Mouse (Mus musculus) heart, embryonic 11.5 days (tissue): ENCODE data around the gene Rnf208. TPM values are rescaled to one million over a fixed set of nuclear protein-coding genes. Genes with fewer than 3 reads are reported as not detected.
A peak's percentile ranks its signal among the peaks of the same experiment; 100 is the strongest.

ENCODE experiments used
- ATAC-seq: fragments of 200-750 bp; cut with Nextera tagmentation; replicated peaks from 2 replicates; pipeline ENCODE4 v1.8.0; 2017; ENCODE audit warnings: moderate library complexity; ENCODE audit not compliant: insufficient number of reproducible peaks, low FRiP score, low TSS enrichment
- H3K27ac ChIP-seq: fragments of 300-500 bp; sonication (generic); 2 replicates; pipeline ENCODE4 v1.5.1; 2014; ENCODE audit warnings: mild to moderate bottlenecking, low read depth, low read length
- H3K27me3 ChIP-seq: fragments of 300-500 bp; sonication (generic); 2 replicates; pipeline ENCODE4 v1.6.1; 2014; ENCODE audit warnings: mild to moderate bottlenecking, low read length, mixed read lengths; ENCODE audit not compliant: control insufficient read depth, insufficient read depth
- H3K36me3 ChIP-seq: fragments of 300-500 bp; sonication (generic); 2 replicates; pipeline ENCODE4 v1.6.1; 2014; ENCODE audit warnings: mild to moderate bottlenecking, low read length, moderate library complexity, mixed read lengths; ENCODE audit not compliant: control insufficient read depth, insufficient read depth
- H3K4me1 ChIP-seq: fragments of 300-500 bp; sonication (generic); 2 replicates; pipeline ENCODE4 v1.6.1; 2014; ENCODE audit warnings: low read length; ENCODE audit not compliant: control insufficient read depth, insufficient read depth
- H3K4me2 ChIP-seq: fragments of 300-500 bp; sonication (generic); 2 replicates; pipeline ENCODE4 v1.6.1; 2014; ENCODE audit warnings: mild to moderate bottlenecking, moderate library complexity
- H3K4me3 ChIP-seq: fragments of 300-500 bp; sonication (generic); 2 replicates; pipeline ENCODE4 v1.5.1; 2014; ENCODE audit warnings: low read depth, low read length
- H3K9ac ChIP-seq: fragments of 300-500 bp; sonication (generic); 2 replicates; pipeline ENCODE4 v1.6.1; 2014; ENCODE audit warnings: mild to moderate bottlenecking, low read depth, low read length, moderate library complexity
- H3K9me3 ChIP-seq: fragments of 300-500 bp; sonication (generic); replicated peaks from 2 replicates; pipeline ENCODE4 v1.6.1; 2016; ENCODE audit warnings: low read length; ENCODE audit not compliant: control insufficient read depth
- WGBS: fragments of 180-500 bp; shearing (Covaris S2); extraction: QIAGEN DNeasy Blood & Tissue Kit; methylation state at CpG from one replicate; pipeline ENCODE4 v1.1.7; 2014; ENCODE audit not compliant: insufficient replicate concordance; 5-methylcytosine and 5-hydroxymethylcytosine counted together
- polyA plus RNA-seq: library from polyadenylated mRNA; unstranded; fragments of >200 nt; fragmentation: Nextera tagmentation; extraction: Ambion mirVana; gene quantifications from 2 replicates; pipeline ENCODE4 v1.2.1, GENCODE M21; 2014

Gene Rnf208
- polyA plus RNA-seq, 1 experiment from 2014 or later = 7.1 TPM

DNA sequence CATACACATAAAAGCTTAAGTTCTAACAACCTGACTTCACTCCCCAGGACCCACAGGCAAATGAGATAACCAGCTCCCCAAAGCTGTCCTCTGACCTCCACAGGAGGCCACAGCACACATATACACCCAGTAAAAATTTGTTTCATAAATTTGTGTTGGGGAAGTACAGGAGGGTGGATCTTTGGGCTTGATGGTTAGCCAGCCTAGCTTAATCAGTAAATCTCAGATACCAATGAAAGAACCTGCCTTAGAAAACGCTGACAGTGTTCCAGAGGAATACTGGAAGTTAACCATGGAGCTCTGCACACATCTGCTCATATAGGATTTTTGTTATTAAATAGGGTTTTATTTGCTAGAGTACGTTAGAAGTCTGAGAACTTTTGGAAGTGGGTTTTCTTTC lies 24.4 kb upstream of the Rnf208 start:
- Histone ChIP-seq H3K4me2 (no peak overlapping the region), H3K9ac (no peak overlapping the region), H3K27me3 (peaks cover 7% of the 10 kb centered on the region; the same call in 1 of the 2 replicates), H3K9me3 (no peaks in the 10 kb centered on the region), H3K27ac (no peak overlapping the region), H3K4me1 (no peaks in the 10 kb centered on the region), H3K4me3 (no peak overlapping the region), H3K36me3 (no peaks in the 10 kb centered on the region)
- WGBS = 49% methylated on average over 2 of the region's 2 CpGs
- ATAC-seq = no peak

DNA sequence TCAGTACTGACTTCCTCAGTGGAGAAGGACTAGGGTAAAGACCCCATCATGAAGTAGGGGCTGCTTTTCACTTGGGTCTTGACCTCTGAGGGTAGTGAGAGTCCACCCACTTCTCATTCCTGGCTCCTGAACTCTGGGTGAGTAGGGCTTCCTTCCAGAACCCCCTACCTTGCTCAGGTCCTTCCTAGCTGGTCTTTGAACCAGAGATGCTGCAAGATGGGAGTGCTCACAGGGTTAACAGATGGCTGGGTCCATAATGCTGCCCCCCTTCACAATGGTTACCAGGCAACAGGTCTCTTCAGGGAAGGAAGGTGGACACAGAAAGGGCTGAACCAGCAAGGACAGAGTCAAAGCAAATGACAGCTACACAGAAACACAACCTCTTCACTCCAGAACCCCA lies 23.6 kb upstream of the Rnf208 start, which contains the start of gene Fam166a:
Gene Fam166a (plus strand): TSS at position 301 of the 400 bp plus-strand sequence.
- Histone ChIP-seq H3K27ac (no peak within 1 kb of the TSS), H3K9me3 (no peaks in the 10 kb centered on the region), H3K4me3 (no peak within 1 kb of the TSS), H3K9ac (no peak within 1 kb of the TSS), H3K36me3 (no peaks in the 10 kb centered on the region), H3K4me1 (peaks cover 3% of the 10 kb centered on the region), H3K4me2 (no peak within 1 kb of the TSS), H3K27me3 (peaks cover 2% of the 10 kb centered on the region; the same call in 1 of the 2 replicates)
- ATAC-seq = no peak

DNA sequence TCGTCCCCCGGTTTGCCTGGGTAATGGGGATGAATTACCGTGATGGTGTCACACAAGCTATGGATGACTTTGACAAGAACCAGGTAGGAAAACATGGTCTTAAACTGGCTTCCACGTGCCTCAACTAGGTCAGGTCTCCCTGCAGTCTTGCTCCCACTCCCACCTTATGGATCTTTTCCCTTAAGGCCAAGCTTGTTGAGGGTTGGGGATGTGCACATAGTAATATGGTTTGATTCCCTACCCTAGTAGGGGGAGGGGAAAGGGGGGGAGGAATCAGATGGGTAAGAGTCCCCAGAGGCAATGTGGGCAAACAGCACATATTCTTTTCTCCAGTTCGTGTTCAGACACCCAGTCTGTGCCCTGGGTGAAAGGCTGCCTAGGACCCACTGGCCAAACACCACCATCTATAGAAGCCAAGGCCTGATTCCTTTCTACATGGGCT lies 20.7 kb upstream of the Rnf208 start:
- H3K4me2 ChIP-seq = no peak overlapping the region

DNA sequence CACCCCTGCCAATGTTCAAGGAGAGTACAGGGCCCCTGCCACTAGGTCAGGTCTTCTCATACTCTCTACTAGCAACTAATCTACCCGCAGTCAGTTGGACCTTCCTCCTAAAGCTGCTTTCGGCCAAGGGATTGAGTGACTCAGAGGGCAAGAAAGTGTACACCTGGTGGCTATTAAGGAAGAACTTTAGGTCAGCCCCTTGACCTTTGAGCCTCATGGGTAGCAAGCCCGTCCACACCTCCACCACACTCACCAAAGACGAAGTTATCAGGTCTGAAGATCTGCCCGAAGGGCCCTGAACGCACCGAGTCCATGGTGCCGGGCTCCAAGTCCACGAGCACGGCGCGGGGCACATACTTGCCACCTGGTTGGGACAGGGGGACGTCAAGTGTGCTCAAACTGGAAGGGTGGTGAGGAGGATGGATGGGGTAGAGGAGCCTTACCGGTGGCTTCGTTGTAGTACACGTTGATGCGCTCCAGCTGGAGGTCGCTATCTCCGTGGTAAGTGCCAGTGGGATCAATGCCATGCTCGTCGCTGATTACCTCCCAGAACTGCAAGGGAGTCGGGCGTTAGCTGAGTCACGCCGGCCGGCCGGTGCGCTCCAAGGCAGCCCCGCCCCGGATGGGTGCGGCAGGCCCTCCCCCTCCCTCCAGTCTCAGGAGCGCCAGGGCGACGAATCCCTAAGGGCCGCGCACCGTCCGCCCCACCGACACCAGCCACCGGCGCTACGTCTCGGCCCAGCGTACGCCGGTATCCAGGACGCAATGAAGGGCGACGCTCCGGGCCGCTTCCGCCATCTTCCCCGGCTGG lies 18.2 kb upstream of the Rnf208 start:
- H3K4me3 ChIP-seq = peak overlapping the region; percentile 71
- peak overlapping the region; percentile 81 for H3K9ac ChIP-seq
- 2% methylated on average over 51 of the region's 53 CpGs for WGBS
- H3K4me1 ChIP-seq = peaks cover 14% of the 10 kb centered on the region
- H3K9me3 ChIP-seq = no peaks in the 10 kb centered on the region
- H3K27me3 ChIP-seq = no peaks in the 10 kb centered on the region
- peak overlapping the region; percentile 97 for H3K4me2 ChIP-seq
- H3K36me3 ChIP-seq = no peaks in the 10 kb centered on the region
- peak; percentile 71 for ATAC-seq
- H3K27ac ChIP-seq = peak overlapping the region; percentile 91

More for the DNA sequence above, 20.7 kb upstream of the Rnf208 start:
- Histone ChIP-seq H3K27me3 (no peaks in the 10 kb centered on the region), H3K36me3 (no peaks in the 10 kb centered on the region), H3K4me3 (no peak overlapping the region), H3K9ac (no peak overlapping the region), H3K4me1 (peaks cover 12% of the 10 kb centered on the region), H3K9me3 (no peaks in the 10 kb centered on the region), H3K27ac (no peak overlapping the region)
- no peak for ATAC-seq
- WGBS = 68% methylated on average over 5 of the region's 5 CpGs

DNA sequence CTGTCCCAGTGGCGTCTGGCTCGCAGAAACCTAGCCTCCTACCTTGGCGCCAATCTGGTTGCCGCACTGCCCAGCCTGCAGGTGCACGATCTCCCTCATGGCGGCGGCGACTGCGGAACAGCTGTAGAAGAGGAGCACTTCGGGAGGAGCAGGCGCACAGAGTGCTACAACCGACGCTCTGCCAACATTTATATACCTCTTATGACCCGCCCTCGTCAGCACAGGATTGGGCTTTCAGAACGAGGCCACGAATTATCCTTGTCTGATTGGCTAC lies 17.6 kb upstream of the Rnf208 start, which contains the start of gene Tubb4b:
Gene Tubb4b (minus strand): TSS at position 211 of the 274 bp plus-strand sequence.
- Histone ChIP-seq H3K9me3 (no peaks in the 10 kb centered on the region), H3K4me1 (peaks cover 16% of the 10 kb centered on the region), H3K4me3 (peak within 1 kb of the TSS; percentile 71), H3K27ac (peak within 1 kb of the TSS; percentile 93), H3K27me3 (peaks cover 4% of the 10 kb centered on the region; the same call in 1 of the 2 replicates), H3K9ac (peak within 1 kb of the TSS; percentile 81), H3K36me3 (no peaks in the 10 kb centered on the region), H3K4me2 (peak within 1 kb of the TSS; percentile 97)
- ATAC-seq = no peak
- under 1% methylated on average over 17 of the region's 17 CpGs for WGBS

DNA sequence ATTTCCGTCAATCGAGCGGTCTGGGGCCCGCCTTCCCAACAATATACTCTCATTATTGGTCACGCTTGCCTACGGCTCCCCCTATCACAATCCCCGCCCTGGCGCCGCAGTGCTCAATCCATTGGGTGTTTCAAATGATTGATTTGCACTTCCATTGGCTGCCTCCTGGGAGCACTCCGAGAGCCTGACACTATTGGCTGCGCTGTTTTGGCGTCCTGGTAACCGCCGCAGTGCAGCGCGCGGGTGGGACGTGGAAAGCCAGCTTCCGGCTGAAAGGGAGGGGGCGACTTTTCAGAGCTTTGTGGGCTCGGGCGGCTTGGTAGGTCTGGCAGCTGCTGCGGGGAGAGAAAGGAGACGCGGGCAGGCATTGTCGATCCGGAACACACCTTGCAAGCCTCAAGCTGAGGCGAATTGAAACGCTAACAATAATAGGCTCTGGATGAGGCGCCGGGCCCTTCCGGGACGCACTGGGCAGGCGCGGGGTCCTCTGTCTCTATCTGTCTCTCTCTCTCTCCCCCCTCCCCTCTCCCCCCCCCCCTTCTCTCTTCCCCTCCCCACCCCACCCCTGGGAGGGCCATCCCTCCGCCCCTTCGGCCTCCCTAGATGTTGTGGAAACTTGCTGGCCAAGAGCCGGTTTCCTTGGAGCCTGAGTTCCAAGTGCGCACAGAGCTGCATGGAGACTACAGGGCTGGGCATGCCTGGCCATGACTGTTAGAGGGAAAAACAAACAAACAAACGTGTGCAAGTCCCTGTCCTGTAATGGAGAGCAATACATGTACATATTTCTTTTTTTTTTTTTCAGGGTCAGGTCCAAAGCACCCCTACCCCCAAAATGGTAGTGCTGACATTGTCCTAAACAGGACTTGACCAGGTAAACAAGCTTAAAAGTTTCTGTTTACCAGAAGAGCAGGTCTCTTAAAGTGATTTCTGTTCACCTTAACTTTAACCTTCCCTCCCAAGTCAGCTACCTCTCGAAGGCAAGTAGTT lies 17.0 kb upstream of the Rnf208 start:
- peak; percentile 95 for ATAC-seq
- H3K27ac ChIP-seq = peak overlapping the region; percentile 93
- peaks cover 10% of the 10 kb centered on the region; the same call in 1 of the 2 replicates for H3K27me3 ChIP-seq
- H3K4me2 ChIP-seq = peak overlapping the region; percentile 65
- WGBS = 2% methylated on average over 37 of the region's 41 CpGs
- H3K36me3 ChIP-seq = no peaks in the 10 kb centered on the region
- H3K4me3 ChIP-seq = peak overlapping the region; percentile 71
- H3K9me3 ChIP-seq = no peaks in the 10 kb centered on the region
- peak overlapping the region; percentile 66 for H3K9ac ChIP-seq
- peaks cover 16% of the 10 kb centered on the region for H3K4me1 ChIP-seq

DNA sequence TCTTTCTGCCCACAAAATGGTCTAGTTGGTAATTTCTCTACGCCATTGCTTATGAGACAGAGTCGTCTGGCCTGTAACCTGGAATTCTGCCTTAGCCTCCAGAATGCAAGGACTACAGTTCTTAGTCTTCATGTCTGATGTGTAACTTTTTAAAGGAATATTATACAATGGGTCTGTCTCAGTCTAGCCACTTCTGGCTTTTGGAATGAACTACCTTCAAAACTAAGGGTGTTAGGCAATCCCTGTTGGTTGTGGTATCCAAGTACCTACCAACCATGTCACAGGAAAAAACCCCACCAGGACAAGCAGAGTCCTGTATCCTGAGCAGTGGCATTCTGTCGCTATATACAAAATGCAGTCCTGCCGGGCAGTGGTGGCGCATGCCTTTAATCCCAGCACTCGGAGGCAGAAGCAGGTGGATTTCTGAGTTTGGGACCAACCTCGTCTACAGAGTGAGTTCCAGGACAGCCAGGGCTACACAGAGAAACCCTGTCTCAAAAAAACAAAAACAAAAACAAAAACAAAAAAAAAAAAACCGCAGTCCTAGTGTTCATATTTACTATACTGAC lies 16.2 kb upstream of the Rnf208 start:
- WGBS = 76% methylated on average over 8 of the region's 8 CpGs
- peak overlapping the region; percentile 66 for H3K9ac ChIP-seq
- no peaks in the 10 kb centered on the region for H3K9me3 ChIP-seq
- H3K36me3 ChIP-seq = no peaks in the 10 kb centered on the region
- H3K27me3 ChIP-seq = peaks cover 10% of the 10 kb centered on the region; the same call in 1 of the 2 replicates
- no peak for ATAC-seq
- H3K27ac ChIP-seq = peak overlapping the region; percentile 93
- peaks cover 16% of the 10 kb centered on the region for H3K4me1 ChIP-seq
- H3K4me2 ChIP-seq = peak overlapping the region; percentile 65
- H3K4me3 ChIP-seq = peak overlapping the region; percentile 71

DNA sequence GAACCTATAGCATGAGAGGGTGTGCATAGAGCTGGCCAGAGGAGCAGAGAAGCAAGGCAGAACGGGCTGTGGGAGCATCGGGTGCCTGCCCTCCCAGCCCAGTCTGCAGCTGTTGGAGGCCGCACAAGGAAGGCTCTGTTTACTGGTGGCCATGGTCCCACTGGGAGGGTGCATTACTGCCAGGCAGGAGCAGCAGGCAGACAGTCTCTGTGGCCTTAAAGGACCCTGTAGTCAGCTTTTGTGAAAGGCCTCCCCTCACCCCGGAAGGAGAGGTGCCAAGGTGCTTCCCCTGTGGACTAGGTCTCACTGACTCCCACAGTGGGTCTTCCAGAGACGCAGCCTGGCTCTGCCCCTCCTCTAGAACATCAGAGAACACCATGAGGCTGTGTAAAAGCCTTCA lies 15.2 kb upstream of the Rnf208 start:
- H3K27me3 ChIP-seq = peaks cover 19% of the 10 kb centered on the region; the same call in 1 of the 2 replicates
- peaks cover 16% of the 10 kb centered on the region for H3K4me1 ChIP-seq
- no peaks in the 10 kb centered on the region for H3K36me3 ChIP-seq
- H3K9ac ChIP-seq = no peak overlapping the region
- WGBS = 70% methylated on average over 5 of the region's 5 CpGs
- ATAC-seq = no peak
- H3K27ac ChIP-seq = no peak overlapping the region
- no peak overlapping the region for H3K4me3 ChIP-seq
- no peak overlapping the region for H3K4me2 ChIP-seq
- H3K9me3 ChIP-seq = no peaks in the 10 kb centered on the region
